ENCODE assay signal across 7 mouse cellular contexts in genomic region chr8:107293641-107294628, GRCm38 (mm10). TPM values are rescaled to one million over a fixed set of nuclear protein-coding genes. Genes with fewer than 3 reads are reported as not detected.
DNase-seq lines count a peak whose midpoint lies in the region; ATAC-seq and TF ChIP-seq lines count a peak whose summit lies in the region.

No protein-coding gene starts in this region.

- intact Hi-C loops in gastrocnemius, postnatal 36 days (cut with DNase I), result loop anchor here (5.0 kb wide), 1 partner anchor 87 kb away; no protein-coding TSS in a partner anchor
- intact Hi-C loops in left cerebral cortex, postnatal 4 days (cut with DNase I), result loop anchor here (10.0 kb wide), 1 partner anchor 179 kb away; no protein-coding TSS in a partner anchor

- peak overlapping the region; percentile 98 for H3K4me3 ChIP-seq in intestine, postnatal 0 days (ENCODE audit: low read depth, low read length)
- H3K4me3 ChIP-seq in midbrain, embryonic 13.5 days (replicated peaks), result peak overlapping the region; percentile 97

- H3K4me1 ChIP-seq in intestine, postnatal 0 days (replicated peaks; ENCODE audit: control insufficient read depth, insufficient read depth, low read length), result no peaks in the 10 kb centered on the region
- H3K4me1 ChIP-seq in midbrain, embryonic 13.5 days (replicated peaks), result peaks cover 17% of the 10 kb centered on the region

- peak; percentile 58 for ATAC-seq in intestine, postnatal 0 days
- peak; percentile 43; the same call in 1 of the 2 replicates for ATAC-seq in midbrain, embryonic 13.5 days

- no peaks in the 10 kb centered on the region for H3K27me3 ChIP-seq in intestine, postnatal 0 days (replicated peaks; ENCODE audit: control insufficient read depth, insufficient read depth, low read length)
- no peaks in the 10 kb centered on the region for H3K27me3 ChIP-seq in midbrain, embryonic 13.5 days

- TF ChIP-seq CTCF in intestine, postnatal 0 days (IDR thresholded peaks at IDR 0.05; ENCODE audit: low read depth), result no peak

- H3K4me2 ChIP-seq in intestine, postnatal 0 days (replicated peaks; ENCODE audit: low read depth), result peak overlapping the region; percentile 59
- peak overlapping the region; percentile 60 for H3K4me2 ChIP-seq in midbrain, embryonic 13.5 days (replicated peaks)

- under 1% methylated on average over 68 of the region's 98 CpGs for WGBS in intestine, postnatal 0 days
- under 1% methylated on average over 60 of the region's 98 CpGs for WGBS in midbrain, embryonic 13.5 days

- peak; percentile 74 for DNase-seq in adrenal gland, postnatal 10 days
- peak; percentile 9 for DNase-seq in embryo, embryonic 11.5 days (ENCODE audit: low read depth, low spot score)
- peak; percentile 52 to 60 for DNase-seq in gastrocnemius, postnatal 36 days
- DNase-seq in left cerebral cortex, postnatal 4 days, result peak; percentile 53
- DNase-seq in spleen, postnatal 10 days (ENCODE audit: low spot score in 2 of 2), result peak; percentile 57 to 60

- H3K9ac ChIP-seq in intestine, postnatal 0 days (ENCODE audit: low read depth, low read length), result peak overlapping the region; percentile 99
- peak overlapping the region; percentile 94 for H3K9ac ChIP-seq in midbrain, embryonic 13.5 days (replicated peaks)

- H3K27ac ChIP-seq in intestine, postnatal 0 days (ENCODE audit: low read depth, low read length), result peak overlapping the region; percentile 98
- H3K27ac ChIP-seq in midbrain, embryonic 13.5 days, result peak overlapping the region; percentile 97

- no peaks in the 10 kb centered on the region for H3K9me3 ChIP-seq in intestine, postnatal 0 days (ENCODE audit: control insufficient read depth)
- no peaks in the 10 kb centered on the region for H3K9me3 ChIP-seq in midbrain, embryonic 13.5 days

- no peaks in the 10 kb centered on the region for H3K36me3 ChIP-seq in intestine, postnatal 0 days (ENCODE audit: control insufficient read depth, insufficient read depth)
- H3K36me3 ChIP-seq in midbrain, embryonic 13.5 days, result no peaks in the 10 kb centered on the region

RNA-seq across cellular contexts. Expression of gene Nfat5, which starts 0.7 kb away (rescaled TPM):
- 100 to 1,000 TPM in 1 of 2 experiments, 10 to 100 TPM in 1; 68.6 to 138 TPM for total RNA-seq in adrenal gland, postnatal 10 days (2021)
- 10 to 100 TPM; 14.4 to 17.3 TPM for total RNA-seq in gastrocnemius, postnatal 36 days (2021)
- polyA plus RNA-seq in intestine, postnatal 0 days (2015; fragmentation: Nextera tagmentation; extraction: Ambion mirVana), result 4.8 and 6.6 TPM in 2 replicates
- 10 to 100 TPM; 38.6 to 40.6 TPM for total RNA-seq in left cerebral cortex, postnatal 4 days (2021)
- 13.3 TPM in 2 replicates for polyA plus RNA-seq in midbrain, embryonic 13.5 days (2015; fragmentation: Nextera tagmentation; extraction: Ambion mirVana)

Comparison
In these comparisons a context has a peak if more than half of its experiments do, and no peak if none do; other contexts are left out.
1. Peak in every context shown above with its lines: DNase-seq, ATAC-seq, H3K4me3 ChIP-seq and H3K27ac ChIP-seq.
2. DNase-seq: peak in every context shown above with its lines; median percentile 74 in adrenal gland, postnatal 10 days; 58 in spleen, postnatal 10 days; 56 in gastrocnemius, postnatal 36 days; 53 in left cerebral cortex, postnatal 4 days; 9 in embryo, embryonic 11.5 days.